Mouse (Mus musculus): ENCODE measurements around the gene Sez6l. TPM values are rescaled to one million over a fixed set of nuclear protein-coding genes. Genes with fewer than 3 reads are reported as not detected.

Sez6l gene
- total RNA-seq, 2 experiments from 2014 or later = 192 TPM

DNA sequence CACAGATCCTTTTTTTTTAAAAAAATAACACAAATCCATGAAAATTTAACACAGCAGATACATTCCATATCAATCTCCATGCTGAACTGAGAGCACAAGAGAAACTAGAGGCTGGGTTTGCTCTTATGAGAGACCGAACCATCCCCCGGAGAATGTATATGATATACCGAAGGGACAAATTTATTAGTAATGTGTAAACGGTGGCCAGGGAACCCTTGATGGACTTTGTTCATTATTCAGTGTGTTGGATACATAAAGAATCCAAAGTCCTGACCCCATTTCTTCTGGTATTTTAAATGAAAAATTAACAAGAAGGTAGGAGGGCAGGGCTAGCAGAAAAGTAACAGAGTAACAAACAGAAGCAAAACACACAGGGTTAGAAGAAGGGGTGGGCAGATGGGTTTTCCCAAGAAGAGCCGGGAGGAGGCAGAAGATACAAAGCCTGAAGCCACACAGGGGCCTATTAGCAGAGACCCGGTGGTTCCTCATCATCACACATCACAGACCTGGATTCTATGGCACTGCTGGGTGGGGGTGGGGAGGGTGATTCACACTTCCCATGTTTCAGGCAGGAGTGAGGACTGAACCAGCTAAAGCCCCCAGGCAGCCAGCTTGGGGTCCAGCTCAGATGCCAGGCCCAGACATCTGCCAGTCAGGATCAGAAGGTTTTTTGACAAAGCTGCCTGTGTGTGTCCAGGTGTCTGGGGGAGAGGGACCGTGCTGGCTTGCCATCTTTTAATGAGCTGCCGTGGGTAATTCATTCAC, 76.9 kb downstream of the Sez6l start:
- DNase-seq (ENCODE audit: low spot score in 2 of 2) = peak in 1 of 2 experiments; percentile 48

- DNase-seq (ENCODE audit: low spot score in 2 of 2) = no peak
These were observed 77.8 kb downstream of the Sez6l start for GRCm38 (mm10) chr5:112498921-112499917.

- no peak for DNase-seq (ENCODE audit: low spot score in 2 of 2)
These were observed 80.1 kb downstream of the Sez6l start for GRCm38 (mm10) chr5:112496753-112497369.

DNA sequence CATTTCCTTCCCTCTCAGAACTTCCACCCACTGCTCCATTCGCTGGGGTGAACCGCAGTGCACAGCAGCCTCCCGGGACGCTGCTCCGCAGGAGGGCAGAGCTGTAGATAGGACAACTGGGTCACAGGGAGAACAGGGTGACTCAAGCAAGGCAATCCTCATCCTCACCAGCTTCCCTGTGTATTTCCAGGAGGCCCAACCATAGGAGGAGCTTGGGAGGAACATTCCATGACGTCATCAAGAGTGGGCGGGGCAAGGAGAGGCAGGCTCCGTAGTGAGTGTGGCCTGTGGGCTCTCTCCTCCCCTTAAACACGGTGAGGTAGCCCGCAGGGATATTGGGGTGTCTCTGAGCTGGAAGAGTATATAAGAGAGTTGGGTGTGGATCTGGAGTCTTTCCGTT, 83.5 kb downstream of the Sez6l start:
- DNase-seq (ENCODE audit: low spot score in 2 of 2) = peak; percentile 29 to 45

GRCm38 (mm10) chr5:112491489-112491888, 85.5 kb downstream of the Sez6l start:
- peak in 1 of 2 experiments; percentile 27 for DNase-seq (ENCODE audit: low spot score in 2 of 2)

GRCm38 (mm10) chr5:112488101-112488776, 88.7 kb downstream of the Sez6l start:
- DNase-seq (ENCODE audit: low spot score in 2 of 2) = no peak

- DNase-seq (ENCODE audit: low spot score in 2 of 2) = no peak
These were observed 89.5 kb downstream of the Sez6l start for GRCm38 (mm10) chr5:112487504-112487903.

DNA sequence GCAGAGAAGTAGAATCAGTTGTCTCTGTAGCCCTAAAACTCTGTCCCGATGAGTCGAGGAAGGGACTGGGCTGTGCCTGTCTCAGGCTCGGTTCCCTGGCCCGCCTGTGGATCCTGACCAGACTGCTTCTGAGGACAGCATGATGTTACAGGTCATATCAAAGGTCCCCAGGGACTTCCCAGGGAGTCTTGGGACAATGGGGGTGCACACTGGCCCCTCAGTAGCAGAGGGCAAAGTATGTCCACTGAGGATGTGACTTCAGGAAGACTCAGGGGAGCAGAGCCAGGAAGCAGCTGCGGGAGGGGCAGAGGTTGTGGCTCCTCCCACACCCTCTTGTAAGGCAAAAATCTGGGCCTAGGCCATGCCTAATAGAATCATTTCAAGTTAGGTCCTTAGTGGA, 90.6 kb downstream of the Sez6l start:
- DNase-seq (ENCODE audit: low spot score in 2 of 2) = no peak

DNA sequence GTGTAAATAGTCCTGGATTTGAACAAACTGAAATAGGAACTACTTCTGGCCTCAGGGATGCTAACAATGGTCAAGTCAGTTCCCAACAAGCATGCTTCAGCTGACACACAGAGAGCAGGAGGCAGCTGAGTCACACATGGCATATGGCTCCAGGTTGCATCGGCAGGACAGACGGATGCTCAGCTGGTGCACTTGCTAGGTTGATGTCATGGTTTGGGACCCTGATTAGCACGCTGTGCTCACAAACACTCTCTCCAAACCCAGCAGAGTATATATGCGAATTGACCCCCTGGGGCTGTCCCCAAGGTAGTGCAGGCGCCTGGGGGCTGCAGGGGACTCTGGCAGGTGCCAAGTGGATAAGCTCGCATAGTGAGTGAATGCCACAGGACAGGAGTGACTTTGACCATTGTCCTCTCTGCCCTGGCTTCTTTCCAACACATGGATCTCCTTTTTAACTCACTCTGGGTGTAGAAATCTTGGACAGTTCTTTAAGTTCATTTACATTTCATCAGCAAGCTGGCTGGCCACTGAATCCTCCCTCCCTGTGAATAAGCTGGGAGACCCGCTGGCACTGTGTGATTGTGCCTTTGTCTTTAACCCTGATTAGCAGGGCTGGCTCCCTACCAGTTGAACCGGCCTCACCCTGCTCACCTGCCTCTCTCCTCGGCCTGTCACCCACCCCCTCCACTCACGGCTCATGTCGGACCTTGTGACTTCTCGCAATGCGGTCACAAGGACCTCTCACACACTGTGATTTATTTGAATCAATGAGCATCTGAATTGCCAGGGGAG, 91.9 kb downstream of the Sez6l start:
- peak in 1 of 2 experiments; percentile 31 for DNase-seq (ENCODE audit: low spot score in 2 of 2)

DNA sequence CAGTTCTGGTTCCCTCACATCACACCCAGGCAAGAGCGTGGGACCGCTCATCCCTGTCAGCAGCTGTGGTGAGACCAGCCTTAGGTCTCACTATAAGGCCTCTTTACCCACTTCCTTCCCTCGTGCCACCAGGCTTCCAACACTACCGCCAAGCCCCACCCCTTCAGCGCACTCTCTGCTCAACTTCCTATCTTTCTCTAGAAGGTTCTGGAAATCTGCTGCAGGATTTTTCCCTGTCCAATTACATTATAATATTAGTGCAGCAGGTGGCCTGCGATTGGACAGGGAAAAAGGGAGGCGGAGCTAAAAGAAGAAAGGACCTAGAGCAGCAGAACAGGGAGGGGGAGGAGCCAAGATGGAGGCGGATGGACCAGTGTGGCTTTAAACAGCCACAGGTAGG, 94.0 kb downstream of the Sez6l start:
- no peak for DNase-seq (ENCODE audit: low spot score in 2 of 2)

- no peak for DNase-seq (ENCODE audit: low spot score in 2 of 2)
These were observed 94.4 kb downstream of the Sez6l start for GRCm38 (mm10) chr5:112482551-112482950.

GRCm38 (mm10) chr5:112481946-112482410, 95.0 kb downstream of the Sez6l start:
- DNase-seq (ENCODE audit: low spot score in 2 of 2) = no peak

- no peak for DNase-seq (ENCODE audit: low spot score in 2 of 2)
These were observed 103.5 kb downstream of the Sez6l start for GRCm38 (mm10) chr5:112473453-112473852.

DNA sequence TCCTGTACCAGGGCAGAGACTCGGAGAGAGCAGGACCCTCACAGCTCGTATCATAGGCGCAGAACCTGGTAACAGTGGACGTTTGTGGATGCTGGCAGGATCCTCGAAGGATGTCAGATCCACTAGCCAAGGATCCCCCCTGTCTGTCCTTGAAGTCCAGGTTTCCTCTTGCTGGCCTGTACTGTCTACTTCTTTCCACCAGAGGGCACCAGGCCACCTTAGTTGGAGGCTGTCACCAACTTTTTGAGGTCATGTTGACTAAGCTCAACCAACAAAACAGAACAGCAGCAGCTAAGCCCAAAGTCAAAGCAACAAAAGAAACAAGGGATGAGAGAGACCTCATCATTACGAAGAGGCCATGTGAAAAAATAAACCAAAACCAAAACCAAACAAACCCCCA, 106.8 kb downstream of the Sez6l start:
- peak; percentile 63 to 73 for DNase-seq (ENCODE audit: low spot score in 2 of 2)

GRCm38 (mm10) chr5:112468986-112469581, 107.9 kb downstream of the Sez6l start:
- no peak for DNase-seq (ENCODE audit: low spot score in 2 of 2)

- DNase-seq (ENCODE audit: low spot score in 2 of 2) = no peak
These were observed 110.7 kb downstream of the Sez6l start for GRCm38 (mm10) chr5:112466331-112466730.

GRCm38 (mm10) chr5:112459903-112460302, 117.1 kb downstream of the Sez6l start:
- DNase-seq (ENCODE audit: low spot score in 2 of 2) = no peak

- DNase-seq (ENCODE audit: low spot score in 2 of 2) = peak in 1 of 2 experiments; percentile 25
These were observed 121.9 kb downstream of the Sez6l start for GRCm38 (mm10) chr5:112454966-112455555.

- DNase-seq (ENCODE audit: low spot score in 2 of 2) = no peak
These were observed 123.9 kb downstream of the Sez6l start for GRCm38 (mm10) chr5:112453088-112453487.

All from layer of hippocampus, postnatal 10 days (tissue).